Mouse (Mus musculus): ENCODE data around the gene Gm9887.

- TF ChIP-seq CTCF (IDR thresholded peaks at IDR 0.05; ENCODE audit: low read depth) = no peak
- 0 out of 2 replicates have a peak, but pooled peaks have one; percentile 2 for TF ChIP-seq EP300 (IDR thresholded peaks at IDR 0.05; ENCODE audit: low read depth)
These were observed at the start of gene Gm9887, which contains the start of gene Arf6 for GRCm38 (mm10) chr12:69371854-69372671.
